Mouse (Mus musculus) heart, embryonic 15.5 days (tissue): ENCODE results near the gene Pwp2. TPM values are rescaled to one million over a fixed set of nuclear protein-coding genes. Genes with fewer than 3 reads are reported as not detected.
A peak's percentile ranks its signal among the peaks of the same experiment; 100 is the strongest.

Source experiments
- ATAC-seq: fragments of 200-750 bp; cut with Nextera tagmentation; replicated peaks from 2 replicates; pipeline ENCODE4 v1.8.0; 2017; ENCODE audit warnings: low read depth, moderate TSS enrichment; ENCODE audit not compliant: insufficient number of reproducible peaks, insufficient read depth, low FRiP score
- H3K27ac ChIP-seq: fragments of 300-500 bp; sonication (generic); 2 replicates; pipeline ENCODE4 v1.5.1; 2015; ENCODE audit warnings: mild to moderate bottlenecking, inconsistent platforms
- H3K27me3 ChIP-seq: fragments of 300-500 bp; sonication (generic); 2 replicates; pipeline ENCODE4 v1.6.1; 2015; ENCODE audit warnings: inconsistent platforms
- H3K36me3 ChIP-seq: fragments of 300-500 bp; sonication (generic); 2 replicates; pipeline ENCODE4 v1.6.1; 2015; ENCODE audit warnings: mild to moderate bottlenecking, inconsistent platforms
- H3K4me1 ChIP-seq: fragments of 300-500 bp; sonication (generic); replicated peaks from 2 replicates; pipeline ENCODE4 v1.6.1; 2015; ENCODE audit warnings: inconsistent platforms
- H3K4me2 ChIP-seq: fragments of 300-500 bp; sonication (generic); 2 replicates; pipeline ENCODE4 v1.6.1; 2015; ENCODE audit warnings: inconsistent platforms, mild to moderate bottlenecking, moderate library complexity
- H3K4me3 ChIP-seq: fragments of 300-500 bp; sonication (generic); 2 replicates; pipeline ENCODE4 v1.5.1; 2015; ENCODE audit warnings: mild to moderate bottlenecking, inconsistent platforms
- H3K9ac ChIP-seq: fragments of 300-500 bp; sonication (generic); 2 replicates; pipeline ENCODE4 v1.6.1; 2015; ENCODE audit warnings: mild to moderate bottlenecking, inconsistent platforms
- H3K9me3 ChIP-seq: fragments of 300-500 bp; sonication (generic); replicated peaks from 2 replicates; pipeline ENCODE4 v1.6.1; 2016; ENCODE audit warnings: inconsistent platforms
- WGBS: fragments of 180-500 bp; shearing (Covaris S2); methylation state at CpG from one replicate; pipeline ENCODE4 v1.1.7; 2015; ENCODE audit warnings: mixed read lengths; 5-methylcytosine and 5-hydroxymethylcytosine counted together
- polyA plus RNA-seq: library from polyadenylated mRNA; unstranded; fragments of >200 nt; fragmentation: Nextera tagmentation; extraction: Ambion mirVana; gene quantifications from 2 replicates; pipeline ENCODE4 v1.2.1, GENCODE M21; 2015

Pwp2 gene
- polyA plus RNA-seq, 1 experiment from 2014 or later = 9.1 TPM

- no peak for ATAC-seq
- Histone ChIP-seq H3K36me3 (no peaks in the 10 kb centered on the region), H3K9me3 (no peaks in the 10 kb centered on the region), H3K4me3 (no peak overlapping the region), H3K4me2 (no peak overlapping the region; the same call in 1 of the 2 replicates), H3K27ac (peak overlapping the region; percentile 74), H3K27me3 (no peaks in the 10 kb centered on the region), H3K4me1 (peaks cover 22% of the 10 kb centered on the region), H3K9ac (no peak overlapping the region)
- WGBS = 66% methylated on average over 11 of the region's 11 CpGs
These were observed 45.2 kb downstream of the Pwp2 start for GRCm38 (mm10) chr10:78139572-78140250.

GRCm38 (mm10) chr10:78138812-78139523 is 46.0 kb downstream of the Pwp2 start:
- H3K27ac ChIP-seq = peak overlapping the region; percentile 74
- H3K27me3 ChIP-seq = no peaks in the 10 kb centered on the region
- H3K9ac ChIP-seq = no peak overlapping the region
- H3K4me1 ChIP-seq = peaks cover 27% of the 10 kb centered on the region
- H3K36me3 ChIP-seq = no peaks in the 10 kb centered on the region
- no peak overlapping the region for H3K4me3 ChIP-seq
- ATAC-seq = no peak
- WGBS = 39% methylated on average over 14 of the region's 14 CpGs
- H3K9me3 ChIP-seq = no peaks in the 10 kb centered on the region
- H3K4me2 ChIP-seq = peak overlapping the region; percentile 36

- 85% methylated on average over 3 of the region's 3 CpGs for WGBS
- H3K4me1 ChIP-seq = peaks cover 27% of the 10 kb centered on the region
- H3K27me3 ChIP-seq = no peaks in the 10 kb centered on the region
- H3K9ac ChIP-seq = no peak overlapping the region
- no peak overlapping the region for H3K4me3 ChIP-seq
- H3K27ac ChIP-seq = no peak overlapping the region
- H3K4me2 ChIP-seq = no peak overlapping the region
- no peaks in the 10 kb centered on the region for H3K36me3 ChIP-seq
- ATAC-seq = no peak
- H3K9me3 ChIP-seq = no peaks in the 10 kb centered on the region
These were observed 47.8 kb downstream of the Pwp2 start for GRCm38 (mm10) chr10:78137191-78137590.

- no peaks in the 10 kb centered on the region for H3K9me3 ChIP-seq
- H3K4me2 ChIP-seq = no peak overlapping the region
- peaks cover 27% of the 10 kb centered on the region for H3K4me1 ChIP-seq
- H3K27ac ChIP-seq = no peak overlapping the region
- ATAC-seq = no peak
- WGBS = 71% methylated on average over 5 of the region's 5 CpGs
- H3K4me3 ChIP-seq = no peak overlapping the region
- peaks cover 5% of the 10 kb centered on the region; the same call in 1 of the 2 replicates for H3K27me3 ChIP-seq
- no peak overlapping the region for H3K9ac ChIP-seq
- H3K36me3 ChIP-seq = no peaks in the 10 kb centered on the region
These were observed 49.0 kb downstream of the Pwp2 start for GRCm38 (mm10) chr10:78135947-78136346.

- peak; percentile 34; the same call in 1 of the 2 replicates for ATAC-seq
- WGBS = 13% methylated on average over 14 of the region's 14 CpGs
- Histone ChIP-seq H3K4me1 (peaks cover 30% of the 10 kb centered on the region), H3K27ac (no peak overlapping the region), H3K36me3 (no peaks in the 10 kb centered on the region), H3K9ac (no peak overlapping the region; the same call in 1 of the 2 replicates), H3K4me3 (no peak overlapping the region), H3K4me2 (peak overlapping the region; percentile 43), H3K9me3 (no peaks in the 10 kb centered on the region), H3K27me3 (peaks cover 7% of the 10 kb centered on the region; the same call in 1 of the 2 replicates)
These were observed 49.8 kb downstream of the Pwp2 start for GRCm38 (mm10) chr10:78134975-78135798.

GRCm38 (mm10) chr10:78134400-78134799 is 50.5 kb downstream of the Pwp2 start:
- Histone ChIP-seq H3K27ac (no peak overlapping the region), H3K36me3 (no peaks in the 10 kb centered on the region), H3K4me1 (peaks cover 28% of the 10 kb centered on the region), H3K9ac (no peak overlapping the region), H3K4me3 (no peak overlapping the region), H3K4me2 (no peak overlapping the region), H3K27me3 (peaks cover 7% of the 10 kb centered on the region; the same call in 1 of the 2 replicates), H3K9me3 (no peaks in the 10 kb centered on the region)
- WGBS = 68% methylated on average over 4 of the region's 4 CpGs
- ATAC-seq = no peak

- peaks cover 19% of the 10 kb centered on the region for H3K4me1 ChIP-seq
- H3K9ac ChIP-seq = no peak overlapping the region
- 72% methylated on average over 4 of the region's 4 CpGs for WGBS
- no peak for ATAC-seq
- no peaks in the 10 kb centered on the region for H3K9me3 ChIP-seq
- no peak overlapping the region for H3K4me3 ChIP-seq
- no peak overlapping the region for H3K4me2 ChIP-seq
- peaks cover 7% of the 10 kb centered on the region; the same call in 1 of the 2 replicates for H3K27me3 ChIP-seq
- no peaks in the 10 kb centered on the region for H3K36me3 ChIP-seq
- no peak overlapping the region for H3K27ac ChIP-seq
These were observed 55.0 kb downstream of the Pwp2 start for GRCm38 (mm10) chr10:78129998-78130397.

GRCm38 (mm10) chr10:78129423-78129822 is 55.5 kb downstream of the Pwp2 start:
- H3K4me1 ChIP-seq = peaks cover 14% of the 10 kb centered on the region
- no peak overlapping the region for H3K4me3 ChIP-seq
- ATAC-seq = peak; percentile 65; the same call in 1 of the 2 replicates
- H3K4me2 ChIP-seq = no peak overlapping the region
- H3K36me3 ChIP-seq = no peaks in the 10 kb centered on the region
- no peaks in the 10 kb centered on the region for H3K9me3 ChIP-seq
- WGBS = 38% methylated on average over 11 of the region's 11 CpGs
- peaks cover 7% of the 10 kb centered on the region; the same call in 1 of the 2 replicates for H3K27me3 ChIP-seq
- no peak overlapping the region for H3K9ac ChIP-seq
- no peak overlapping the region for H3K27ac ChIP-seq

GRCm38 (mm10) chr10:78128647-78129046 is 56.3 kb downstream of the Pwp2 start:
- Histone ChIP-seq H3K36me3 (no peaks in the 10 kb centered on the region), H3K4me2 (no peak overlapping the region), H3K27me3 (peaks cover 7% of the 10 kb centered on the region; the same call in 1 of the 2 replicates), H3K9me3 (no peaks in the 10 kb centered on the region), H3K27ac (no peak overlapping the region), H3K9ac (no peak overlapping the region), H3K4me1 (peaks cover 18% of the 10 kb centered on the region), H3K4me3 (no peak overlapping the region)
- 79% methylated on average over 2 of the region's 2 CpGs for WGBS
- ATAC-seq = no peak

- WGBS = 80% methylated on average over 1 of the region's 1 CpGs
These were observed 57.0 kb downstream of the Pwp2 start for GRCm38 (mm10) chr10:78127931-78128330.

More at GRCm38 (mm10) chr10:78127931-78128330, 57.0 kb downstream of the Pwp2 start:
- Histone ChIP-seq H3K4me1 (peaks cover 18% of the 10 kb centered on the region), H3K9ac (no peak overlapping the region), H3K36me3 (no peaks in the 10 kb centered on the region), H3K27me3 (peaks cover 7% of the 10 kb centered on the region; the same call in 1 of the 2 replicates), H3K9me3 (no peaks in the 10 kb centered on the region), H3K27ac (no peak overlapping the region), H3K4me3 (no peak overlapping the region), H3K4me2 (no peak overlapping the region)
- ATAC-seq = no peak
